Mouse (Mus musculus) MEL (cell line): Measurements from ENCODE around the gene Sars2. TPM values are rescaled to one million over a fixed set of nuclear protein-coding genes. Genes with fewer than 3 reads are reported as not detected.
A peak's percentile ranks its signal among the peaks of the same experiment; 100 is the strongest.

Experiments used
- DNase-seq: peaks from one replicate; pipeline ENCODE4 v3.0.0; 2011; ENCODE audit warnings: low read depth, low spot score
- H3K27ac ChIP-seq: 2 replicates; pipeline ENCODE4 v1.5.1; 2012; ENCODE audit warnings: low read depth, mild to moderate bottlenecking, control low read depth, low read length, moderate library complexity; ENCODE audit not compliant: control insufficient read depth
- H3K27me3 ChIP-seq, 2 experiments: fragments of 150-350 bp in 1 of 2; sonication (generic) in 1 of 2; 2 replicates each; pipeline ENCODE4 v1.6.1; 2012; ENCODE audit warnings: low read length in 2 of 2, mild to moderate bottlenecking in 2 of 2, improper control_type of control experiment in 1 of 2, moderate library complexity in 1 of 2; ENCODE audit not compliant: insufficient read depth in 2 of 2, control insufficient read depth in 1 of 2
- H3K36me3 ChIP-seq, 2 experiments: 2 replicates each; pipeline ENCODE4 v1.6.1; 2012 to 2014; ENCODE audit warnings: low read length in 2 of 2, improper control_type of control experiment in 1 of 2, inconsistent platforms in 1 of 2, mild to moderate bottlenecking in 1 of 2; ENCODE audit not compliant: insufficient read depth in 2 of 2, control insufficient read depth in 1 of 2
- H3K4me1 ChIP-seq, 2 experiments: fragments of 150-350 bp in 1 of 2; sonication (generic) in 1 of 2; 2 replicates each; pipeline ENCODE4 v1.6.1; 2012; ENCODE audit warnings: low read length in 2 of 2, improper control_type of control experiment in 1 of 2, mild to moderate bottlenecking in 1 of 2; ENCODE audit not compliant: insufficient read depth in 2 of 2, control insufficient read depth in 1 of 2
- H3K4me3 ChIP-seq, 2 experiments: fragments of 150-350 bp in 1 of 2; sonication (generic) in 1 of 2; 2 replicates each; pipeline ENCODE4 v1.5.1; 2012; ENCODE audit warnings: low read depth in 2 of 2, low read length in 2 of 2, mild to moderate bottlenecking in 2 of 2, moderate library complexity in 2 of 2, control low read depth in 1 of 2, improper control_type of control experiment in 1 of 2; ENCODE audit not compliant: control insufficient read depth in 1 of 2, insufficient read depth in 1 of 2
- H3K79me2 ChIP-seq: 2 replicates; pipeline ENCODE4 v1.6.1; 2012; ENCODE audit warnings: mild to moderate bottlenecking, low read length, moderate library complexity; ENCODE audit not compliant: control insufficient read depth, poor library complexity, insufficient read depth
- H3K9ac ChIP-seq: 2 replicates; pipeline ENCODE4 v1.6.1; 2012; ENCODE audit warnings: low read depth, mild to moderate bottlenecking, control low read depth, low read length, moderate library complexity; ENCODE audit not compliant: control insufficient read depth, poor library complexity, severe bottlenecking
- H3K9me3 ChIP-seq: fragments of 150-350 bp; sonication (generic); replicated peaks from 2 replicates; pipeline ENCODE4 v1.6.1; 2012; ENCODE audit warnings: mild to moderate bottlenecking, low read length, improper control_type of control experiment, moderate library complexity; ENCODE audit not compliant: insufficient read depth
- CHD2 ChIP-seq: IDR thresholded peaks from 2 replicates; pipeline ENCODE4 v1.6.1; 2011; ENCODE audit warnings: low read length, improper control_type of control experiment
- CTCF ChIP-seq, 3 experiments: IDR thresholded peaks in 2 of 3; conservative IDR thresholded peaks in 1 of 3; 2 replicates each; pipeline ENCODE4 v1.5.1; 2011 to 2012; ENCODE audit warnings: low read length in 3 of 3, low read depth in 2 of 3, mild to moderate bottlenecking in 2 of 3, improper control_type of control experiment in 1 of 3, inconsistent platforms in 1 of 3, mixed read lengths in 1 of 3, moderate library complexity in 1 of 3; ENCODE audit not compliant: control insufficient read depth in 1 of 3, insufficient read depth in 1 of 3, poor library complexity in 1 of 3, severe bottlenecking in 1 of 3
- E2F4 ChIP-seq: IDR thresholded peaks from 2 replicates; pipeline ENCODE4 v1.6.1; 2011; ENCODE audit warnings: low read depth, low read length, improper control_type of control experiment, borderline replicate concordance
- ETS1 ChIP-seq: IDR thresholded peaks from 2 replicates; pipeline ENCODE4 v1.6.1; 2012; ENCODE audit warnings: low read depth, mild to moderate bottlenecking, inconsistent platforms, low read length, improper control_type of control experiment, moderate library complexity
- GABPA ChIP-seq: IDR thresholded peaks from 2 replicates; pipeline ENCODE4 v1.6.1; 2012; ENCODE audit warnings: low read depth, mild to moderate bottlenecking, inconsistent platforms, low read length, improper control_type of control experiment, moderate library complexity
- HCFC1 ChIP-seq: IDR thresholded peaks from 2 replicates; pipeline ENCODE4 v1.6.1; 2012; ENCODE audit warnings: low read depth, mild to moderate bottlenecking, inconsistent platforms, low read length, improper control_type of control experiment, moderate library complexity
- JUND ChIP-seq: IDR thresholded peaks from 2 replicates; pipeline ENCODE4 v1.6.1; 2011; ENCODE audit warnings: low read depth, mild to moderate bottlenecking, improper control_type of control experiment, low read length
- MAFK ChIP-seq: IDR thresholded peaks from 2 replicates; pipeline ENCODE4 v1.6.1; 2011; ENCODE audit warnings: low read depth, mild to moderate bottlenecking, low read length, improper control_type of control experiment, borderline replicate concordance
- MAX ChIP-seq: IDR thresholded peaks from 2 replicates; pipeline ENCODE4 v1.6.1; 2011; ENCODE audit warnings: low read length, improper control_type of control experiment
- MEF2A ChIP-seq: IDR thresholded peaks from 2 replicates; pipeline ENCODE4 v1.6.1; 2014; ENCODE audit warnings: low read depth, mild to moderate bottlenecking, inconsistent platforms, low read length, improper control_type of control experiment; ENCODE audit not compliant: poor library complexity, insufficient replicate concordance, severe bottlenecking; ENCODE audit errors: extremely low read depth
- MYB ChIP-seq: IDR thresholded peaks from 2 replicates; pipeline ENCODE4 v1.6.1; 2011; ENCODE audit warnings: mild to moderate bottlenecking, low read depth, low read length, improper control_type of control experiment
- POLR2A ChIP-seq, 2 experiments: IDR thresholded peaks; 2 replicates each; pipeline ENCODE4 v1.6.1; 2011 to 2012; ENCODE audit warnings: low read length in 2 of 2, mild to moderate bottlenecking in 2 of 2, control low read depth in 1 of 2, improper control_type of control experiment in 1 of 2, low read depth in 1 of 2, moderate library complexity in 1 of 2; ENCODE audit not compliant: control insufficient read depth in 1 of 2, insufficient read depth in 1 of 2, poor library complexity in 1 of 2
- POLR2AphosphoS5 ChIP-seq: IDR thresholded peaks from 2 replicates; pipeline ENCODE4 v1.6.1; 2012; ENCODE audit warnings: low read depth, borderline replicate concordance, mild to moderate bottlenecking, inconsistent platforms, low read length, moderate library complexity, mixed read lengths
- RAD21 ChIP-seq: IDR thresholded peaks from 2 replicates; pipeline ENCODE4 v1.6.1; 2011; ENCODE audit warnings: mild to moderate bottlenecking, low read depth, low read length, improper control_type of control experiment
- RCOR1 ChIP-seq: IDR thresholded peaks from 2 replicates; pipeline ENCODE4 v1.6.1; 2012; ENCODE audit warnings: low read depth, mild to moderate bottlenecking, inconsistent platforms, low read length, improper control_type of control experiment
- SMC3 ChIP-seq: IDR thresholded peaks from 2 replicates; pipeline ENCODE4 v1.6.1; 2011; ENCODE audit warnings: low read depth, low read length, improper control_type of control experiment
- TBP ChIP-seq: IDR thresholded peaks from 2 replicates; pipeline ENCODE4 v1.8.0; 2011; ENCODE audit warnings: low read depth, low read length, improper control_type of control experiment
- UBTF ChIP-seq: IDR thresholded peaks from 2 replicates; pipeline ENCODE4 v1.6.1; 2012; ENCODE audit warnings: low read depth, mild to moderate bottlenecking, inconsistent platforms, low read length, improper control_type of control experiment, moderate library complexity, borderline replicate concordance; ENCODE audit not compliant: insufficient read depth
- USF1 ChIP-seq: IDR thresholded peaks from 2 replicates; pipeline ENCODE4 v1.6.1; 2014; ENCODE audit warnings: low read depth, mild to moderate bottlenecking, inconsistent platforms, low read length, improper control_type of control experiment, moderate library complexity
- ZC3H11A ChIP-seq: IDR thresholded peaks from 2 replicates; pipeline ENCODE4 v1.6.1; 2012; ENCODE audit warnings: low read depth, mild to moderate bottlenecking, inconsistent platforms, low read length, improper control_type of control experiment
- polyA plus RNA-seq, 2 experiments: library from polyadenylated mRNA; stranded (reverse) in 1 of 2; unstranded in 1 of 2; fragments of >175 nt in 1 of 2; fragments of >200 nt in 1 of 2; gene quantifications; 2 replicates each; pipeline versions ENCODE4 v1.2.1 to v1.2.4; 2012; ENCODE audit warnings: low replicate concordance in 2 of 2, low read depth in 1 of 2; ENCODE audit not compliant: insufficient read length in 2 of 2, insufficient read depth in 1 of 2, missing spikeins in 1 of 2
- total RNA-seq: library from RNA; depleted of rRNA; stranded (reverse); fragments of 300-350 nt; gene quantifications from 2 replicates; pipeline ENCODE4 v1.2.3, GENCODE M21; 2012

Gene Sars2
- total and polyA plus RNA-seq, 3 experiments: 19.2 to 51.4 TPM; not detected in 1

DNA sequence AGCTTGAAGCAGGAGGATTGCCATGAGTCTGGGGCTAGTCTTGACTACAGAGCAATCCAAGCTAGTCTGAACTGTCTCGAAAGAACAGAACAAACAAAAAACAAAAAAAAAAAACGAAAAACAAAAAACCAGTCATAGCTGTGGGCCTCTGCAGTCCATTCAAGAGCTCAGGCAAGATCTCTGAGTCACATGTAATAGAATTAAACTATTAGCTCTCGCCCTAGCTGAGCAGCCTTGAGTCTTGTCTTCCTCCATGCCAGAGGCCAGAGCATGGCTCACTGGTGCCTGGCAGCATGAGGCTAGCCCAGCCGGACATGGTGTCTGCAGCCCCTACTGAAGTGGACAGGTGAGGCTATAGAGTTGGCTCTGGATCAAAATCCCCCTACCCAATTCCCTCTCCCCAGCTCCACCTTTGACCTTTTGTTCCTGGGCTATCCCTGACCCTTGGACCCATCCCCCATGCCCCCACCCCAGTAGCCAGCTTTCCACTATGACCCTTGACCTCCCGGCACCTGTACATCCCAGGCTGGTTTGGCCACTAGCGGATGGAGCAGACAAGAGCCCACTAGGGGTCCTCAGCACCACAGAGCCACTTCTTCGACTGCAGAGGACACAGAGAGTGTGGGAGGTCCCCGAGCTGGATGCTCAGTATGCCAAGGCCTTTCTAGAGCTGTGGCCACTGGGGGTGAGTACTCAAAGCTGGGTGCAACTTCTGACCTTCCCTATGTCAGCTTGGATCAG, 48.4 kb downstream of the Sars2 start:
- H3K27ac ChIP-seq: no peak overlapping the region
- no peaks in the 10 kb centered on the region for H3K9me3 ChIP-seq
- no peaks in the 10 kb centered on the region for H3K36me3 ChIP-seq
- peaks cover 0 to 5% of the 10 kb centered on the region in 2 experiments; a peak in 1 of 4 replicates for H3K4me1 ChIP-seq
- DNase-seq: no peak
- H3K4me3 ChIP-seq: no peak overlapping the region
- no peaks in the 10 kb centered on the region for H3K27me3 ChIP-seq
- no peaks in the 10 kb centered on the region for H3K79me2 ChIP-seq
- no peak overlapping the region for H3K9ac ChIP-seq
- TF ChIP-seq CTCF (IDR thresholded peaks at IDR 0.05 in 2 of 3, conservative IDR thresholded peaks at IDR 0.05 in 1 of 3; ENCODE audit: control insufficient read depth in 1 of 3, insufficient read depth in 1 of 3, low read depth in 2 of 3, low read length in 3 of 3, poor library complexity in 1 of 3, severe bottlenecking in 1 of 3) (peak in 2 of 3 experiments; percentile 31 to 32; a peak in 3 of 6 replicates), ETS1 (no peak), RAD21 (peak; percentile 21), GABPA (no peak), HCFC1 (no peak), POLR2AphosphoS5 (no peak), POLR2A (IDR thresholded peaks at IDR 0.05; ENCODE audit: control insufficient read depth in 1 of 2, insufficient read depth in 1 of 2, low read depth in 1 of 2, low read length in 2 of 2, poor library complexity in 1 of 2) (no peak)

DNA sequence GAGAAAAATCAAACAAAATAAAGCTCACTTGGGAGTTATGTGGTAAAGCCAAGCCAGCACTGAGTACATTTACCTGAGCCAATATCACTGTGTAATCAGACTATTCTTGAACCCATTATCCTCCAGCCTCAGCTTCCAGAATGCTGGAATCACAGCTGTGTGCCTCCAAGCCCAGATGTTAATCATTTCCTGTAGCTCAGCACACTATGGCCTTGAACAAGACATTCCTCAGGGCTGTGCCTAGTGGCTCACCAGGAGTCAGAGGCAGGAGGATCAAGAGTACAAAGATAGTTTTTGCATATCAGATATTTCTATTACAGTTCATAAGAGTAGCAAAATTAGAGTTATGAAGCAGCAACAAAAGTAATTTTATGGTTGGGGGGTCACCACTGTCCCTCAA, 49.9 kb downstream of the Sars2 start:
- H3K27ac ChIP-seq: no peak overlapping the region
- H3K4me3 ChIP-seq: no peak overlapping the region
- TF ChIP-seq USF1 (no peak), ETS1 (no peak), E2F4 (no peak), UBTF (no peak), JUND (no peak), MYB (no peak), RCOR1 (no peak), POLR2A (IDR thresholded peaks at IDR 0.05; ENCODE audit: control insufficient read depth in 1 of 2, insufficient read depth in 1 of 2, low read depth in 1 of 2, low read length in 2 of 2, poor library complexity in 1 of 2) (no peak), MEF2A (no peak), TBP (no peak), ZC3H11A (no peak), CHD2 (no peak), MAX (no peak), MAFK (no peak), SMC3 (no peak)
- H3K27me3 ChIP-seq: no peaks in the 10 kb centered on the region
- H3K9ac ChIP-seq: no peak overlapping the region
- DNase-seq: no peak
- H3K4me1 ChIP-seq: peaks cover 0 to 5% of the 10 kb centered on the region in 2 experiments; a peak in 2 of 4 replicates
- H3K9me3 ChIP-seq: no peaks in the 10 kb centered on the region
- no peaks in the 10 kb centered on the region for H3K36me3 ChIP-seq
- H3K79me2 ChIP-seq: peaks cover 5% of the 10 kb centered on the region; the same call in 1 of the 2 replicates
